Mouse (Mus musculus): ENCODE results near the gene Ifi203.
"Not testable (repeated sequence)": the region's sequence is repeated elsewhere in the genome, so short reads cannot be mapped to it uniquely, and the experiment has no call there.

The Ifi203 gene

DNA sequence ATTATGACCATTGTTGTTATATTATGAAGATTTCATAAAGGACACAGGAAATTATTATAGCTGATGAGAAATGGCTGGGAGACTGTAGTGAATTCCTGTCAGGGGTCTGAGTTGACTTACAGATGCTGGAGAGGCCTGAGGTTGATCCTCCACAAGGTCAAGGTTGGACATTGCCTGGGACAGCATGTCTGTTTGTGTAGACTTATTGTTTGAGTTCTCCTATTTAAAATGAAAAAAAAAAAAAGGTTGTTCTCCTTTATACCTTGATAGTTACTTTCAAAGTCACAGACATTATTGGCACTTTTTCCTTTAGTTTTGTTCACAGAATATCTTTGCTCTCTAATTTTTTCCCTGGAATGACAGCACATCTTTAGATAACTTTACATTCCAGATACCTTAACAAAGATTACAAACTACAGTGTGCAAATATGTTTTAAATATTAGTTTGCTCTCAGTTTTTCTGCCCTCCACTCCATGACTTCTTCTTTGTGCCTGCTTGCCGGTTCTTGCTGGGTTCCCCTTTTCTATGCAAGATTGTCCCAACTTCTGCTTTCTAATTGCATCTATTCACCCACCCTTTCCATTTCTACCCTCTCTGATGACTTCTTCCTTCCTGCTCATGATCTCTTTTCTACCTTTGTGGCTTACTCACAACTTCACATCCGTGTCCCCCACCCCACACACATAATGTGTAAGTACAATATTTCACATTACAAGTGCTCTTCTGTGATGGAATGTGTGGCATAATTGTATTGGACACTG lies 55.3 kb downstream of the Ifi203 start:
- not testable (repeated sequence) for DNase-seq

GRCm38 (mm10) chr1:173880004-173880666 lies 62.3 kb downstream of the Ifi203 start:
- peak; percentile 94 for DNase-seq

GRCm38 (mm10) chr1:173879225-173879987 lies 63.1 kb downstream of the Ifi203 start:
- DNase-seq = peak; percentile 64

GRCm38 (mm10) chr1:173878264-173878663 lies 64.2 kb downstream of the Ifi203 start:
- not testable (repeated sequence) for DNase-seq

GRCm38 (mm10) chr1:173877125-173877524 lies 65.3 kb downstream of the Ifi203 start:
- peak; percentile 84 for DNase-seq

Measured in heart, adult 11 months (tissue).